Mouse (Mus musculus) spleen, adult 2 months (tissue): ENCODE results near the gene Smug1. TPM values are rescaled to one million over a fixed set of nuclear protein-coding genes. Genes with fewer than 3 reads are reported as not detected.

ENCODE experiments used
- DNase-seq, 2 experiments: peaks; one replicate each; pipeline versions ENCODE4 v3.0.0 to v3.0.0-alpha.2; 2012 to 2021; ENCODE audit warnings: low spot score in 2 of 2, low read depth in 1 of 2
- H3K27ac ChIP-seq: fragments of 200-500 bp; 2 replicates; pipeline ENCODE4 v1.5.1; 2012; ENCODE audit warnings: low read length, inconsistent platforms; ENCODE audit not compliant: insufficient read depth
- H3K27me3 ChIP-seq: fragments of 200-500 bp; 2 replicates; pipeline ENCODE4 v1.6.1; 2012; ENCODE audit warnings: mild to moderate bottlenecking, moderate library complexity, low read length, inconsistent platforms; ENCODE audit not compliant: control insufficient read depth, insufficient read depth
- H3K36me3 ChIP-seq: fragments of 200-500 bp; 2 replicates; pipeline ENCODE4 v1.6.1; 2012; ENCODE audit warnings: mild to moderate bottlenecking, low read length, inconsistent platforms; ENCODE audit not compliant: control insufficient read depth, insufficient read depth
- H3K4me1 ChIP-seq: fragments of 200-500 bp; 2 replicates; pipeline ENCODE4 v1.6.1; 2011; ENCODE audit warnings: inconsistent platforms; ENCODE audit not compliant: control insufficient read depth, insufficient read depth, insufficient read length
- H3K4me3 ChIP-seq: fragments of 200-500 bp; 2 replicates; pipeline ENCODE4 v1.5.1; 2011; ENCODE audit warnings: mild to moderate bottlenecking, inconsistent platforms; ENCODE audit not compliant: insufficient read depth, insufficient read length; ENCODE audit errors: extremely low read depth
- CTCF ChIP-seq: fragments of 200-500 bp; IDR thresholded peaks from 2 replicates; pipeline ENCODE4 v1.5.1; 2011; ENCODE audit warnings: mild to moderate bottlenecking, inconsistent platforms; ENCODE audit not compliant: insufficient read depth, insufficient read length, insufficient replicate concordance; ENCODE audit errors: extremely low read depth
- POLR2A ChIP-seq: fragments of 200-500 bp; IDR thresholded peaks from 2 replicates; pipeline ENCODE4 v1.6.1; 2011; ENCODE audit warnings: low read depth, low read length, inconsistent platforms
- WGBS: fragments of 180-500 bp; shearing (Covaris S2); methylation state at CpG from one replicate; pipeline ENCODE4 v1.1.7; 2018; 5-methylcytosine and 5-hydroxymethylcytosine counted together
- polyA plus RNA-seq: library from polyadenylated mRNA; depleted of rRNA; stranded (reverse); fragments of >200 nt; gene quantifications from 2 replicates; pipeline ENCODE4 v1.2.3, GENCODE M21; 2012

The Smug1 gene
- polyA plus RNA-seq, 1 experiment: 10.6 TPM

GRCm38 (mm10) chr15:103169612-103170315 is 2.9 kb upstream of the Smug1 start:
- Histone ChIP-seq H3K27me3 (peaks cover 7% of the 10 kb centered on the region; the same call in 1 of the 2 replicates), H3K4me1 (peaks cover 17% of the 10 kb centered on the region), H3K36me3 (no peaks in the 10 kb centered on the region), H3K4me3 (peak overlapping the region; percentile 64), H3K27ac (no peak overlapping the region)
- TF ChIP-seq POLR2A (no peak), CTCF (no peak)
- no peak for DNase-seq
- WGBS: 14% methylated on average over 26 of the region's 26 CpGs

GRCm38 (mm10) chr15:103168801-103169611 is 2.1 kb upstream of the Smug1 start:
- TF ChIP-seq CTCF (no peak), POLR2A (no peak)
- 1% methylated on average over 63 of the region's 63 CpGs for WGBS

GRCm38 (mm10) chr15:103167786-103168185 is 894 bp upstream of the Smug1 start:
- TF ChIP-seq POLR2A (no peak), CTCF (no peak)
- no peak for DNase-seq
- Histone ChIP-seq H3K4me1 (peaks cover 17% of the 10 kb centered on the region), H3K36me3 (no peaks in the 10 kb centered on the region), H3K4me3 (no peak overlapping the region), H3K27me3 (peaks cover 7% of the 10 kb centered on the region; the same call in 1 of the 2 replicates), H3K27ac (no peak overlapping the region)
- WGBS: 61% methylated on average over 3 of the region's 3 CpGs

More at GRCm38 (mm10) chr15:103168801-103169611, 2.1 kb upstream of the Smug1 start:
- Histone ChIP-seq H3K27ac (no peak overlapping the region), H3K27me3 (peaks cover 7% of the 10 kb centered on the region; the same call in 1 of the 2 replicates), H3K36me3 (no peaks in the 10 kb centered on the region), H3K4me1 (peaks cover 17% of the 10 kb centered on the region), H3K4me3 (peak overlapping the region; percentile 64)
- DNase-seq: peak in 1 of 2 experiments; percentile 53

- TF ChIP-seq POLR2A: no peak
- no peak for TF ChIP-seq CTCF
- Histone ChIP-seq H3K36me3 (no peaks in the 10 kb centered on the region), H3K4me3 (no peak overlapping the region), H3K4me1 (peaks cover 20% of the 10 kb centered on the region), H3K27ac (no peak overlapping the region), H3K27me3 (peaks cover 3% of the 10 kb centered on the region; the same call in 1 of the 2 replicates)
- no peak for DNase-seq
- 59% methylated on average over 5 of the region's 5 CpGs for WGBS
Measured at GRCm38 (mm10) chr15:103165924-103166323, 968 bp downstream of the Smug1 start.

- peaks cover 3% of the 10 kb centered on the region; the same call in 1 of the 2 replicates for H3K27me3 ChIP-seq
- TF ChIP-seq CTCF (peak; percentile 92), POLR2A (no peak)
- DNase-seq: peak; percentile 56 to 78
- 3% methylated on average over 13 of the region's 13 CpGs for WGBS
- H3K4me3 ChIP-seq: no peak overlapping the region
- no peak overlapping the region for H3K27ac ChIP-seq
- no peaks in the 10 kb centered on the region for H3K36me3 ChIP-seq
- H3K4me1 ChIP-seq: peaks cover 20% of the 10 kb centered on the region
Measured at GRCm38 (mm10) chr15:103165379-103165778, 1.5 kb downstream of the Smug1 start.

GRCm38 (mm10) chr15:103163182-103163919 is 3.5 kb downstream of the Smug1 start:
- Histone ChIP-seq H3K4me1 (peaks cover 3% of the 10 kb centered on the region; the same call in 1 of the 2 replicates), H3K27ac (no peak overlapping the region), H3K36me3 (0 out of 2 replicates have a peak, but pooled peaks cover 3% of the 10 kb centered on the region), H3K4me3 (peak overlapping the region; percentile 86), H3K27me3 (no peaks in the 10 kb centered on the region)
- DNase-seq: peak; percentile 82 to 87
- TF ChIP-seq CTCF: no peak
- peak; percentile 61; the same call in 1 of the 2 replicates for TF ChIP-seq POLR2A
- 11% methylated on average over 25 of the region's 25 CpGs for WGBS
